Mouse (Mus musculus): ENCODE data around the gene Mageb3. TPM values are rescaled to one million over a fixed set of nuclear protein-coding genes. Genes with fewer than 3 reads are reported as not detected.
"Not testable (repeated sequence)": the region's sequence is repeated elsewhere in the genome, so short reads cannot be mapped to it uniquely, and the experiment has no call there.

Gene Mageb3
- not detected for total RNA-seq (2021)
- long read RNA-seq, experiment 1: 0 reads
- long read RNA-seq, experiment 2: 0 reads

GRCm38 (mm10) chr2:121955765-121956223 is at the start of gene Mageb3, which contains the start of gene Ctdspl2:
Gene Mageb3, minus strand, starts transcription at chr2:121956092.
Gene Ctdspl2, plus strand, starts transcription at chr2:121956001.
- peak; percentile 99 to 100 for DNase-seq

- DNase-seq: no peak
These were observed 39.8 kb upstream of the Mageb3 start for GRCm38 (mm10) chr2:121995738-121996137.

- DNase-seq: no peak
These were observed 1.4 kb upstream of the Mageb3 start for GRCm38 (mm10) chr2:121957216-121957792.

DNA sequence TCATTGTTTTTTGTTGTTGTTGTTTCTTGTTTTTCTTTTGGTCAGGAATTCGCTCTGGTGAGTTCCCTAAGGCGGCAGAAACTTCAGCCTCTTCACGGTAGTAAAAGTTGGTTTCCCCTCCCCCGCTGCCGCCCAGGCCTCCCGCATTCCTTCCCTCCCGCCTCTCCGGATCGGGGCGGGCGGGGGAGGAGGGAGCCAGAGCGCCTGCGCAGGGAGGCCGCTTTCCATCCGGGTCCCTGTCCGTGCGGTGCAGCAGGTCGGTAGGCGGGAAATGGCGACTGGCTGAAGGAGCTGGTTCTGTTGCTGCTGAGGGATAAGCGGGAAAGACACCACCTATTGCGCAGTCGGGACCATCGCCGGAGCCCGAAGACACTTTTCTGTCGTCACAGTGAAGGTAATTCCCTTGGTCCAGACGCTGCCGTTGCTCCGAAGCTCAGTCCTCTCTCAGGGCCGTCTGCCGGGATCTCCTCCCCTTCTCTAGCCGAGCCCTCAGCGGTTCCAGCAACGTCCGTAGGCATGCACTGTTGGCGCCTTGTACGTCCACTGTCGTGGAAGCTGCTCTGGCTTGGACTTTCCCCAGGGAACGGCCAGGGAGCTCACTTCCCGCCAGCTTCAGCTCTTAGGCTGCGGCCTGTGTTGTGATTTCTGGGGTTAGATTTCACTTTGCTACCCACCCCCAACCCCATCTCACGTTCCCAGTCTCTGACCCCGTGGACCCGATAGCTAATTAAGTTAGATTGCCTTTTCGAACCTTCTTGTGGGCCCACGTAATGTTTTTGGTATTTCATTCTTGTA is 529 bp upstream of the Mageb3 start:
- DNase-seq: peak; percentile 96 to 97

DNA sequence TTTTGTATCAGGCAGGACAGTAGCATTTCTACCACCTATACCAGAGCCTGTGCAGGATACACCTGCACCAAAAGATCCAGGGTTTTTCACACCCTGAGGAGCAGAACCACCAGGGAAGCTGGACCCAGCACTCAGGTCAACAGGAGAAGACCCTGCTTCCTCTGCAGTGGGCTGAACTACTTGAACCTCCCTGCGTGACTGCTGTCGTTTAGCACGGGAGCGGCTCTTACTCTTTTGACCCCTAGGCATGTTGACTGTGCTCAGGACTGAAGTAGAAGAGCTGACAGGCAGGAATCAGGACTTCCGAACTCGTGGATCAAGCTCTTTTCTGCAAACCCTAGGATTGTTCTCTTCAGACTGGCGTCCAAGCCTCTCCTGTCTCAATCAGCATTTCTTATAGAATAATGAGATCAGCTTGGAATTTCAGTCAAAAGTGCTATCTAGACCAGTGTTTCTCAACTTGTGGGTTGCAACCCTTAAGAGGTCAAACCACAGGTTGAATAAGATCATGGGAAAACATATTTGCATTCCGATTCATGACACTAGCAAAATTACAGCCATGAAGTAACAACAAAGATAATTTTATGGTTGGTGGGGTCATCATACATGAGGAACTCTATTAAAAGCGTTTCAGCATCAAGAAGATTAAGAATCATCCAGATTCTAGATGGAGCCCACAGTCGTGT is 778 bp downstream of the Mageb3 start:
- no peak for DNase-seq

DNA sequence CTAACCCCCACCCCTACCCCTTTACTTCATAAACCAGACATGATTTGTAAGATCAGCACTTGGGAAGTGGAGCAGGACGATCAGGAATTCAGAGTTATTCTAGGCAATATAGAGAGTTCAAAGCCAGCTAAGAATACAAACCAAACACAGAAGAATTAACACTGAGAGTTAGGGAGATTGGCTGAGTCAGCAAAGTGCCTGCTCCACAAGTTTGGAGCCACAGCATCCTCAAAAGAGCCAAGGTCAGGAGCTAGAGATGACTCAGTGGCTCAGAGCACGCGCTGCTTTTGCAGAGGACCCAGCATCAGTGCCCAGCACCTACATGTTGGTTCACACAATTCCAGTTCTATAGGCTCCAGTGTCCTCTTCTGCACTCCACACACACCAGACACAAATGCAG is 12.5 kb downstream of the Mageb3 start:
- no peak for DNase-seq

DNA sequence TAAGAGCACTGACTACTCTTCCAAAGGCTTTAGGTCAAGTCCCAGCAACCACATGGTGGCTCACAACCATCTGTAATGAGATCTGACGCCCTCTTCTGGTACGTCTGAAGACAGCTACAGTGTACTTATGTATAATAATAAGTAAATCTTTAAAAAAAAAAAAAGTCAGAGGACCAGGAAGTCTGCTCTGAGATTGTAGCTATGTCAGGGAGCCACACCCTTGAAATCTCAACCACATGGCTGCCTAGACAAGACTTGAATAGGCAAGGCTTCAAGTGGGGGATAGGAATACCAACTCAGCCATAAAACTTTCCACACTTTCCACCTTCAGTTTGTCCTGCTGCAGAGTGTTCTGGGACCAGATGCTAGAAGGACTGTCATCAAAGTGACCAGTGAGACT is 18.3 kb downstream of the Mageb3 start:
- not testable (repeated sequence) for DNase-seq

GRCm38 (mm10) chr2:121916047-121916970 is 39.6 kb downstream of the Mageb3 start:
- peak in 1 of 2 experiments; percentile 3 for DNase-seq

DNA sequence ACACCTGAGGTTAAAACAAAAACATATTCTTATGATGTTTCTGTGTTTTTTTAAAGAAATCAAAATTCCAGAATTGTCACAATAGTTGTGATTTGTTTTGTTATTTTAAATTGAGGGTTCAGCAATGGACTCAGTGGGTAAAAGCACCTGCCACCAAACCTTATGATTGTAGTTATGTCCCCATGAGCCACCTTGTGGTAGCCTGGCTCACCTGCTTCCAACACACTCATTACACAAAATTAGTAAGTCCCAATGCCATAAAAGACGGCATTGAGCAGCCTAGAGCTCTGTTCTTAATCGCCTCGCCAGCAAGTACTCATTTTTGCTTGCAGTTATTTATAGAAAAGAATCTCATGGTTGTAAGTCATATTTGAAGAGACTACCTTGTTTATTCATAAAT is 45.9 kb downstream of the Mageb3 start:
- DNase-seq: no peak

Other genes with a start within 250 kb of the Mageb3 start
- gene Frmd5, start 149.0 kb downstream of the Mageb3 start, total RNA-seq (2021): 100 to 1,000 TPM; 103 to 188 TPM
- 10 to 100 TPM; 40.5 to 50.6 TPM for gene Casc4, start 89.1 kb downstream of the Mageb3 start, total RNA-seq (2021)
- 10 to 100 TPM; 26.4 to 29.4 TPM for gene Ctdspl2, start 91 bp downstream of the Mageb3 start, total RNA-seq (2021)
- gene Eif3j1, start 72.5 kb upstream of the Mageb3 start, total RNA-seq (2021): 10 to 100 TPM; 20.6 to 22.3 TPM
- 10 to 100 TPM; 18.4 to 20.5 TPM for gene Spg11, start 162.3 kb upstream of the Mageb3 start, total RNA-seq (2021)
- 100 to 1,000 TPM; 632 to 981 TPM for gene B2m, start 191.6 kb upstream of the Mageb3 start, total RNA-seq (2021)
- gene Trim69, start 204.6 kb upstream of the Mageb3 start, total RNA-seq (2021): under 1 TPM; 0.16 to 0.17 TPM
- gene Patl2, start 230.1 kb upstream of the Mageb3 start, total RNA-seq (2021): not detected
- gene Terb2, start 230.2 kb upstream of the Mageb3 start, total RNA-seq (2021): not detected